Mouse (Mus musculus) adrenal gland, adult 2 months (tissue): ENCODE results near the gene Gm11127. TPM values are rescaled to one million over a fixed set of nuclear protein-coding genes. Genes with fewer than 3 reads are reported as not detected.

Source experiments
- polyA plus RNA-seq: library from polyadenylated mRNA; depleted of rRNA; stranded (reverse); fragments of >200 nt; gene quantifications from 2 replicates; pipeline ENCODE4 v1.2.3, GENCODE M21; 2012; rRNA removed
- total RNA-seq, 2 experiments: library from RNA; stranded (reverse); gene quantifications; 2 replicates each; pipeline ENCODE4 v1.2.3; 2021

Gene Gm11127
- total and polyA plus RNA-seq, 3 experiments: 4.4 to 8.2 TPM; not detected in 1

Other genes with a start within 250 kb of the Gm11127 start
- 10 to 100 TPM in 1 of 2 experiments, 1 to 10 TPM in 1; 9.6 to 13.8 TPM for gene Ier3, start 236.7 kb downstream of the Gm11127 start, total RNA-seq
- gene Ier3, start 236.7 kb downstream of the Gm11127 start, polyA plus RNA-seq: 17.1 and 17.6 TPM in 2 replicates
- gene Flot1, start 235.1 kb downstream of the Gm11127 start, total RNA-seq: 10 to 100 TPM; 59.0 to 74.4 TPM
- gene Flot1, start 235.1 kb downstream of the Gm11127 start, polyA plus RNA-seq: 61.0 and 66.2 TPM in 2 replicates
- gene Tubb5, start 220.1 kb downstream of the Gm11127 start, total RNA-seq: 100 to 1,000 TPM; 152 to 198 TPM
- 137 and 156 TPM in 2 replicates for gene Tubb5, start 220.1 kb downstream of the Gm11127 start, polyA plus RNA-seq
- 10 to 100 TPM; 15.4 to 20.8 TPM for gene Mdc1, start 216.9 kb downstream of the Gm11127 start, total RNA-seq
- gene Mdc1, start 216.9 kb downstream of the Gm11127 start, polyA plus RNA-seq: 3.6 and 5.9 TPM in 2 replicates
- 1 to 10 TPM; 3.3 to 4.8 TPM for gene Nrm, start 197.1 kb downstream of the Gm11127 start, total RNA-seq
- gene Nrm, start 197.1 kb downstream of the Gm11127 start, polyA plus RNA-seq: 9.3 and 11.7 TPM in 2 replicates
- gene Ppp1r18, start 192.8 kb downstream of the Gm11127 start, total RNA-seq: 10 to 100 TPM; 27.3 to 42.6 TPM
- gene Ppp1r18, start 192.8 kb downstream of the Gm11127 start, polyA plus RNA-seq: 37.3 and 45.3 TPM in 2 replicates
- gene Dhx16, start 178.6 kb downstream of the Gm11127 start, total RNA-seq: 10 to 100 TPM; 40.5 to 46.2 TPM
- 42.6 and 46.1 TPM in 2 replicates for gene Dhx16, start 178.6 kb downstream of the Gm11127 start, polyA plus RNA-seq
- 10 to 100 TPM; 51.6 to 52.6 TPM for gene 2310061I04Rik, start 160.9 kb downstream of the Gm11127 start, total RNA-seq
- 112 and 122 TPM in 2 replicates for gene 2310061I04Rik, start 160.9 kb downstream of the Gm11127 start, polyA plus RNA-seq
- gene Atat1, start 148.3 kb downstream of the Gm11127 start, total RNA-seq: 10 to 100 TPM; 27.4 to 40.0 TPM
- gene Atat1, start 148.3 kb downstream of the Gm11127 start, polyA plus RNA-seq: 128 and 145 TPM in 2 replicates
- gene Mrps18b, start 142.0 kb downstream of the Gm11127 start, total RNA-seq: 100 to 1,000 TPM; 111 to 114 TPM
- gene Mrps18b, start 142.0 kb downstream of the Gm11127 start, polyA plus RNA-seq: 91.6 and 101 TPM in 2 replicates
- gene Ppp1r10, start 141.9 kb downstream of the Gm11127 start, total RNA-seq: 100 to 1,000 TPM in 1 of 2 experiments, 10 to 100 TPM in 1; 64.6 to 140 TPM
- 24.7 and 32.8 TPM in 2 replicates for gene Ppp1r10, start 141.9 kb downstream of the Gm11127 start, polyA plus RNA-seq
- 10 to 100 TPM; 83.5 to 86.8 TPM for gene Abcf1, start 88.6 kb downstream of the Gm11127 start, total RNA-seq
- 66.0 and 78.9 TPM in 2 replicates for gene Abcf1, start 88.6 kb downstream of the Gm11127 start, polyA plus RNA-seq
- gene Gnl1, start 78.5 kb downstream of the Gm11127 start, total RNA-seq: 10 to 100 TPM; 38.1 to 53.1 TPM
- 26.9 and 29.6 TPM in 2 replicates for gene Gnl1, start 78.5 kb downstream of the Gm11127 start, polyA plus RNA-seq
- gene Prr3, start 78.1 kb downstream of the Gm11127 start, total RNA-seq: 10 to 100 TPM; 19.5 to 19.8 TPM
- gene Prr3, start 78.1 kb downstream of the Gm11127 start, polyA plus RNA-seq: 19.1 and 20.6 TPM in 2 replicates
- gene H2-T24, start 37.8 kb downstream of the Gm11127 start, total RNA-seq: 1 to 10 TPM; 6.6 to 8.2 TPM
- gene H2-T24, start 37.8 kb downstream of the Gm11127 start, polyA plus RNA-seq: 3.6 and 3.7 TPM in 2 replicates
- gene H2-T23, start 25.5 kb downstream of the Gm11127 start, total RNA-seq: 10 to 100 TPM; 49.7 to 65.2 TPM
- 156 and 162 TPM in 2 replicates for gene H2-T23, start 25.5 kb downstream of the Gm11127 start, polyA plus RNA-seq
- 10 to 100 TPM; 32.2 to 42.9 TPM for gene H2-T22, start 15.6 kb downstream of the Gm11127 start, total RNA-seq
- 34.7 and 38.6 TPM in 2 replicates for gene H2-T22, start 15.6 kb downstream of the Gm11127 start, polyA plus RNA-seq
- gene Gm6034, start 15.4 kb downstream of the Gm11127 start, total RNA-seq: under 1 TPM in 1 of 2 experiments, not detected in 1; 0.23 TPM
- gene Gm6034, start 15.4 kb downstream of the Gm11127 start, polyA plus RNA-seq: 0.10 and 0.50 TPM in 2 replicates
- gene Gm19684, start 63.3 kb upstream of the Gm11127 start, total RNA-seq: under 1 TPM in 1 of 2 experiments, not detected in 1; 0.41 TPM
- 0.33 and 0.36 TPM in 2 replicates for gene Gm19684, start 63.3 kb upstream of the Gm11127 start, polyA plus RNA-seq
- gene Gm7030, start 71.1 kb upstream of the Gm11127 start, total RNA-seq: not detected
- not detected in 2 replicates for gene Gm7030, start 71.1 kb upstream of the Gm11127 start, polyA plus RNA-seq
- not detected for gene Gm8909, start 110.2 kb upstream of the Gm11127 start, total RNA-seq
- gene Gm8909, start 110.2 kb upstream of the Gm11127 start, polyA plus RNA-seq: 0.19 TPM in 1 of 2 replicates, not detected in the other
- not detected for gene H2-T3, start 131.9 kb upstream of the Gm11127 start, total RNA-seq
- gene H2-T3, start 131.9 kb upstream of the Gm11127 start, polyA plus RNA-seq: not detected in 2 replicates
- 10 to 100 TPM; 43.6 to 60.5 TPM for gene Rpp21, start 199.7 kb upstream of the Gm11127 start, total RNA-seq
- gene Rpp21, start 199.7 kb upstream of the Gm11127 start, polyA plus RNA-seq: 89.4 and 106 TPM in 2 replicates
- 10 to 100 TPM; 16.1 to 18.4 TPM for gene Trim39, start 213.9 kb upstream of the Gm11127 start, total RNA-seq
- 14.1 and 14.7 TPM in 2 replicates for gene Trim39, start 213.9 kb upstream of the Gm11127 start, polyA plus RNA-seq
- not detected for gene H2-M10.2, start 228.1 kb upstream of the Gm11127 start, total RNA-seq
- gene H2-M10.2, start 228.1 kb upstream of the Gm11127 start, polyA plus RNA-seq: not detected in 2 replicates